ENCODE assay signal across 19 mouse cellular contexts in genomic region chr11:94697140-94697539, GRCm38 (mm10). TPM values are rescaled to one million over a fixed set of nuclear protein-coding genes. Genes with fewer than 3 reads are reported as not detected.
A peak's percentile ranks its signal among the peaks of the same experiment; 100 is the strongest.
DNase-seq lines count a peak whose midpoint lies in the region; ATAC-seq and TF ChIP-seq lines count a peak whose summit lies in the region.
"Had no signal": no experiment of that assay in that cellular context is flagged by ENCODE, and none has a peak within 500 bp of the region (broad histone marks: within the 10 kb centered on the region; RNA-seq: fewer than 3 reads in every experiment).

No protein-coding gene starts in this region.

- H3K27ac ChIP-seq in liver, embryonic 14.5 days, result no peak overlapping the region
- H3K27ac ChIP-seq in stomach, postnatal 0 days (replicated peaks), result no peak overlapping the region
- H3K27ac ChIP-seq: intestine, embryonic 15.5 days; left cerebral cortex, adult 2 months; limb, embryonic 13.5 days; midbrain, embryonic 15.5 days had no signal

- H3K27me3 ChIP-seq in liver, embryonic 14.5 days (ENCODE audit: control insufficient read depth, insufficient read depth, low read length), result no peaks in the 10 kb centered on the region
- H3K27me3 ChIP-seq in stomach, postnatal 0 days (ENCODE audit: control insufficient read depth, insufficient read depth, low read length), result no peaks in the 10 kb centered on the region
- H3K27me3 ChIP-seq: intestine, embryonic 15.5 days; midbrain, embryonic 15.5 days had no signal

- ATAC-seq in liver, embryonic 14.5 days (ENCODE audit: insufficient read depth), result no peak
- peak; percentile 15 for ATAC-seq in CD4-positive, CD25-positive, alpha-beta regulatory T cell, adult 4 months
- no peak for ATAC-seq in stomach, postnatal 0 days (ENCODE audit: low FRiP score, low TSS enrichment)
- ATAC-seq: intestine, embryonic 15.5 days; midbrain, embryonic 15.5 days had no signal

- no peak for DNase-seq in liver, embryonic 14.5 days (ENCODE audit: low read depth in 3 of 3, low spot score in 3 of 3)
- DNase-seq in liver, result no peak
- DNase-seq in ES-CJ7 (ENCODE audit: low read depth, low spot score), result peak; percentile 71
- no peak for DNase-seq in stomach, postnatal 0 days (ENCODE audit: low spot score)
- DNase-seq in cerebellum, postnatal 14 days, result no peak
- DNase-seq in ovary, postnatal 10 days (ENCODE audit: low spot score), result no peak
- no peak for DNase-seq in right cerebral cortex, adult 2 months (ENCODE audit: low spot score in 2 of 2)
- DNase-seq: cerebellum, postnatal 10 days; heart, adult 11 months; lung, adult 18-20 months had no signal

- no peak for TF ChIP-seq EP300 in liver, embryonic 14.5 days (IDR thresholded peaks at IDR 0.05; ENCODE audit: low read depth)
- TF ChIP-seq EP300 in stomach, postnatal 0 days (optimal IDR thresholded peaks at IDR 0.05), result no peak

- H3K4me1 ChIP-seq in liver, embryonic 14.5 days (replicated peaks; ENCODE audit: control insufficient read depth in 2 of 2, insufficient read depth in 2 of 2, low read length in 1 of 2), result no peaks in the 10 kb centered on the region
- H3K4me1 ChIP-seq in stomach, postnatal 0 days (replicated peaks; ENCODE audit: control insufficient read depth, insufficient read depth), result no peaks in the 10 kb centered on the region
- H3K4me1 ChIP-seq: midbrain, embryonic 15.5 days had no signal

- H3K4me3 ChIP-seq in liver, embryonic 14.5 days (ENCODE audit: insufficient read depth in 1 of 2, low read depth in 2 of 2, low read length in 2 of 2), result no peak overlapping the region
- H3K4me3 ChIP-seq in stomach, postnatal 0 days (ENCODE audit: low read depth, low read length), result no peak overlapping the region
- H3K4me3 ChIP-seq: intestine, embryonic 15.5 days; left cerebral cortex, adult 2 months; limb, embryonic 13.5 days; midbrain, embryonic 15.5 days had no signal

- H3K36me3 ChIP-seq in liver, embryonic 14.5 days (replicated peaks; ENCODE audit: control insufficient read depth, insufficient read depth, low read depth), result no peaks in the 10 kb centered on the region
- H3K36me3 ChIP-seq in stomach, postnatal 0 days (ENCODE audit: control insufficient read depth, insufficient read depth, low read length), result no peaks in the 10 kb centered on the region
- H3K36me3 ChIP-seq: intestine, embryonic 15.5 days; limb, embryonic 13.5 days; midbrain, embryonic 15.5 days had no signal

- no peaks in the 10 kb centered on the region for H3K9me3 ChIP-seq in liver, embryonic 14.5 days (ENCODE audit: control insufficient read depth, low read length)
- no peaks in the 10 kb centered on the region for H3K9me3 ChIP-seq in stomach, postnatal 0 days (ENCODE audit: control insufficient read depth, low read length)
- H3K9me3 ChIP-seq: intestine, embryonic 15.5 days; limb, embryonic 13.5 days; midbrain, embryonic 15.5 days had no signal

- no peak overlapping the region for H3K9ac ChIP-seq in liver, embryonic 14.5 days (replicated peaks)
- no peak overlapping the region for H3K9ac ChIP-seq in stomach, postnatal 0 days (ENCODE audit: low read length)
- H3K9ac ChIP-seq: intestine, embryonic 15.5 days; limb, embryonic 13.5 days; midbrain, embryonic 15.5 days had no signal

- no peak overlapping the region for H3K4me2 ChIP-seq in liver, embryonic 14.5 days (ENCODE audit: low read depth)
- H3K4me2 ChIP-seq in stomach, postnatal 0 days (replicated peaks; ENCODE audit: low read depth), result no peak overlapping the region
- H3K4me2 ChIP-seq: intestine, embryonic 15.5 days; limb, embryonic 13.5 days; midbrain, embryonic 15.5 days had no signal

- 0 out of 2 replicates have a peak, but pooled peaks have one; percentile 10 for TF ChIP-seq CTCF in liver, embryonic 14.5 days (IDR thresholded peaks at IDR 0.05; ENCODE audit: low read depth)
- peak; percentile 41 for TF ChIP-seq CTCF in stomach, postnatal 0 days (IDR thresholded peaks at IDR 0.05; ENCODE audit: low read depth)

- 73% methylated on average over 2 of the region's 2 CpGs for WGBS in liver, embryonic 14.5 days (ENCODE audit: insufficient replicate concordance)
- WGBS in stomach, postnatal 0 days, result 89% methylated on average over 2 of the region's 2 CpGs

RNA-seq across cellular contexts. Expression of gene Gm11541, which starts 7.2 kb away (rescaled TPM):
- polyA plus RNA-seq in liver, embryonic 14.5 days (2012; rRNA removed), result not detected in 2 replicates
- polyA plus RNA-seq in liver, embryonic 14.5 days (2014; fragmentation: Nextera tagmentation; extraction: Ambion mirVana), result not detected in 2 replicates
- not detected for polyA plus RNA-seq in CD4-positive, CD25-positive, alpha-beta regulatory T cell, adult 4 months (2017; shearing (Covaris generic))
- polyA plus RNA-seq in stomach, postnatal 0 days (2015; fragmentation: Nextera tagmentation; extraction: Ambion mirVana), result 0.11 and 0.15 TPM in 2 replicates
- polyA plus RNA-seq: C2C12; forebrain, embryonic 11.5 days; heart, embryonic 16.5 days; midbrain, embryonic 15.5 days; testis, adult 2 months had no signal

RNA-seq across cellular contexts. Expression of gene Xylt2, which starts 19.8 kb away (rescaled TPM):
- 2.8 and 3.6 TPM in 2 replicates for polyA plus RNA-seq in liver, embryonic 14.5 days (2012; rRNA removed)
- polyA plus RNA-seq in liver, embryonic 14.5 days (2014; fragmentation: Nextera tagmentation; extraction: Ambion mirVana), result 1.8 and 2.7 TPM in 2 replicates
- 1 to 10 TPM; 5.4 to 7.0 TPM for polyA plus RNA-seq in CD4-positive, CD25-positive, alpha-beta regulatory T cell, adult 4 months (2017; shearing (Covaris generic))
- polyA plus RNA-seq in stomach, postnatal 0 days (2015; fragmentation: Nextera tagmentation; extraction: Ambion mirVana), result 8.4 and 8.6 TPM in 2 replicates

RNA-seq across cellular contexts. Expression of gene Eme1, which starts 43.4 kb away (rescaled TPM):
- 12.8 and 15.4 TPM in 2 replicates for polyA plus RNA-seq in liver, embryonic 14.5 days (2012; rRNA removed)
- polyA plus RNA-seq in liver, embryonic 14.5 days (2014; fragmentation: Nextera tagmentation; extraction: Ambion mirVana), result 13.0 and 15.7 TPM in 2 replicates
- 1 to 10 TPM; 2.0 to 3.1 TPM for polyA plus RNA-seq in CD4-positive, CD25-positive, alpha-beta regulatory T cell, adult 4 months (2017; shearing (Covaris generic))
- 2.7 and 3.4 TPM in 2 replicates for polyA plus RNA-seq in stomach, postnatal 0 days (2015; fragmentation: Nextera tagmentation; extraction: Ambion mirVana)

RNA-seq across cellular contexts. Expression of gene Mrpl27, which starts 43.6 kb away (rescaled TPM):
- 45.0 and 61.3 TPM in 2 replicates for polyA plus RNA-seq in liver, embryonic 14.5 days (2012; rRNA removed)
- 56.8 and 58.6 TPM in 2 replicates for polyA plus RNA-seq in liver, embryonic 14.5 days (2014; fragmentation: Nextera tagmentation; extraction: Ambion mirVana)
- polyA plus RNA-seq in CD4-positive, CD25-positive, alpha-beta regulatory T cell, adult 4 months (2017; shearing (Covaris generic)), result 10 to 100 TPM; 54.0 to 64.5 TPM
- 123 and 124 TPM in 2 replicates for polyA plus RNA-seq in stomach, postnatal 0 days (2015; fragmentation: Nextera tagmentation; extraction: Ambion mirVana)

RNA-seq across cellular contexts. Expression of gene Cdc34b, which starts 44.4 kb away (rescaled TPM):
- polyA plus RNA-seq in liver, embryonic 14.5 days (2012; rRNA removed), result 0.03 TPM in 1 of 2 replicates, not detected in the other
- 0.08 TPM in 1 of 2 replicates, not detected in the other for polyA plus RNA-seq in liver, embryonic 14.5 days (2014; fragmentation: Nextera tagmentation; extraction: Ambion mirVana)
- not detected for polyA plus RNA-seq in CD4-positive, CD25-positive, alpha-beta regulatory T cell, adult 4 months (2017; shearing (Covaris generic))
- not detected in 2 replicates for polyA plus RNA-seq in stomach, postnatal 0 days (2015; fragmentation: Nextera tagmentation; extraction: Ambion mirVana)
- polyA plus RNA-seq: forebrain, embryonic 11.5 days; intestine, embryonic 15.5 days; midbrain, embryonic 15.5 days had no signal
